Mouse (Mus musculus) brain, embryonic 14.5 days (tissue): Measurements from ENCODE around the gene Irak2. TPM values are rescaled to one million over a fixed set of nuclear protein-coding genes. Genes with fewer than 3 reads are reported as not detected.

ENCODE experiments used
- DNase-seq: peaks from one replicate; pipeline ENCODE4 v3.0.0-alpha.2; 2011; ENCODE audit warnings: low read depth
- CTCF ChIP-seq: fragments of 200-500 bp; IDR thresholded peaks from 2 replicates; pipeline ENCODE4 v1.5.1; 2012; ENCODE audit warnings: inconsistent platforms, mild to moderate bottlenecking, moderate library complexity, borderline replicate concordance; ENCODE audit not compliant: insufficient read depth, insufficient read length; ENCODE audit errors: extremely low read depth
- POLR2A ChIP-seq: fragments of 200-500 bp; IDR thresholded peaks from 2 replicates; pipeline ENCODE4 v1.6.1; 2012; ENCODE audit warnings: mild to moderate bottlenecking, inconsistent platforms, borderline replicate concordance; ENCODE audit not compliant: poor library complexity, insufficient read depth, insufficient read length, severe bottlenecking; ENCODE audit errors: extremely low read depth
- polyA plus RNA-seq: library from polyadenylated mRNA; depleted of rRNA; stranded (reverse); fragments of >200 nt; gene quantifications from 2 replicates; pipeline ENCODE4 v1.2.3, GENCODE M21; 2012

Gene Irak2
- polyA plus RNA-seq, 1 experiment: 4.2 TPM

- TF ChIP-seq CTCF (no peak), POLR2A (no peak)
- DNase-seq: no peak
Observed at GRCm38 (mm10) chr6:113643967-113644366, 5.7 kb downstream of the Irak2 start.

GRCm38 (mm10) chr6:113644808-113645207 is 6.5 kb downstream of the Irak2 start:
- TF ChIP-seq CTCF (no peak), POLR2A (no peak)
- DNase-seq: no peak

- DNase-seq: no peak
- no peak for TF ChIP-seq CTCF
Observed at GRCm38 (mm10) chr6:113649346-113650196, 11.3 kb downstream of the Irak2 start.

GRCm38 (mm10) chr6:113650197-113650640 is 12.0 kb downstream of the Irak2 start:
- no peak for DNase-seq

GRCm38 (mm10) chr6:113651626-113652025 is 13.4 kb downstream of the Irak2 start:
- TF ChIP-seq POLR2A (no peak), CTCF (no peak)
- no peak for DNase-seq

More at GRCm38 (mm10) chr6:113650197-113650640, 12.0 kb downstream of the Irak2 start:
- TF ChIP-seq POLR2A (no peak), CTCF (no peak)

- TF ChIP-seq POLR2A: no peak
- TF ChIP-seq CTCF: no peak
- DNase-seq: no peak
Observed at GRCm38 (mm10) chr6:113653551-113653950, 15.3 kb downstream of the Irak2 start.

- DNase-seq: no peak
- TF ChIP-seq POLR2A (no peak), CTCF (no peak)
Observed at GRCm38 (mm10) chr6:113654102-113654501, 15.8 kb downstream of the Irak2 start.

- no peak for TF ChIP-seq POLR2A
- TF ChIP-seq CTCF: no peak
- DNase-seq: no peak
Observed at GRCm38 (mm10) chr6:113654753-113655397, 16.6 kb downstream of the Irak2 start.

- DNase-seq: no peak
- TF ChIP-seq POLR2A (no peak), CTCF (no peak)
Observed at GRCm38 (mm10) chr6:113655475-113655874, 17.2 kb downstream of the Irak2 start.

GRCm38 (mm10) chr6:113656847-113657246 is 18.6 kb downstream of the Irak2 start:
- no peak for TF ChIP-seq POLR2A
- no peak for TF ChIP-seq CTCF
- DNase-seq: no peak

GRCm38 (mm10) chr6:113658226-113658625 is 20.0 kb downstream of the Irak2 start:
- TF ChIP-seq CTCF (no peak), POLR2A (no peak)
- DNase-seq: no peak

- TF ChIP-seq POLR2A: no peak
- TF ChIP-seq CTCF: no peak
- no peak for DNase-seq
Observed at GRCm38 (mm10) chr6:113659648-113660491, 21.6 kb downstream of the Irak2 start.
